Mouse (Mus musculus): ENCODE measurements at regions not wholly inside any gene's neighbourhood (a gene's known extent, or its start where the extent isn't known, plus 50 kb on each side); places are given as distances from the start of the nearest gene placed in this dataset.

GRCm38 (mm10) chr6:147800846-147801245 lies 246.2 kb upstream of the Far2 start:
- no peak for DNase-seq (ENCODE audit: extremely low spot score in 1 of 2, low spot score in 2 of 2)
- intact Hi-C loops (cut with DNase I) = no loop called here

DNA sequence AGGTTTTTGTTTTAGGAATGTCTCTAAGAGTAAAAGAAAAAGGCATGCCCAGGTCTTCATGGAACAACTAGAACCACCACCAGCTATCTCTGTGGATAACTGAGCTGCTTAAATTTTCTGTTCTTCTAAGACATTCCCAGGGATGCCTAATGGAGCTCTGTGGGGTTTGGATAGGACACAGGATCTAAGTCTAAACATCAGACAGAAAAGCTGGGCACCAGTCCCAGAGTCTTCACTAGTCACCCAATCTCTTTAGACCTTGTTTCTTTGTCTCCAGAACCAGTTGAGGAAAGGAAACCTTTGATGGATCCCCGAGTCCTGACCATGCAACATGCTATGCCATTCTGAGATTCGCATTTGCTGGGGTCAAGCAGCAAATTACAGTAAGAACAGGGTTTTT lies 243.2 kb upstream of the Far2 start:
- intact Hi-C loops (cut with DNase I) = no loop called here
- no peak for DNase-seq (ENCODE audit: extremely low spot score in 1 of 2, low spot score in 2 of 2)

- DNase-seq (ENCODE audit: extremely low spot score in 1 of 2, low spot score in 2 of 2) = peak; percentile 35 to 74
- intact Hi-C loops (cut with DNase I) = loop anchor here (10.0 kb wide), 1 partner anchor 546 kb away; the partner anchor contains the start of gene Pthlh
Observed at GRCm38 (mm10) chr6:147810710-147811109, 236.3 kb upstream of the Far2 start.

DNA sequence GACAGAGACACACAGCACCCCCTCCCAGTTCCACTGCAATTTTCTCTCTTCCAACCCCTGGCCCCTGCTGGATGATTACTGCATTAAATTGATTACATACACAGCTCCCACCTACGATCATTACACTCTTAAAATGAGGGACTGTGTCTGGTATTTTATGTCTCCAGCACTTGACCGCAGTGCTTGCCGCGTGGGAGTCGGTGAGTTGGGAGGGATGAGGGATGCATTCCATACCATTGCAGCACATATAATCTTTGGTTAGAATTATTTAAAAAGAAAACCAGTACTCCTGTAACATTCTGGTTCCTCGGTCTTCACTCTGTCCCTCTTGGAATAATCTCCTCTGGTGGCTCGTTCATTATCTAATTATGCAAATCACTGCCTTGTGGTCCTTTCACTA lies 230.2 kb upstream of the Far2 start:
- DNase-seq (ENCODE audit: extremely low spot score in 1 of 2, low spot score in 2 of 2) = no peak
- intact Hi-C loops (cut with DNase I) = loop anchor here (10.0 kb wide), 1 partner anchor 552 kb away; the partner anchor contains the start of gene Pthlh

- DNase-seq (ENCODE audit: extremely low spot score in 1 of 2, low spot score in 2 of 2) = no peak
Observed at GRCm38 (mm10) chr6:147817262-147817661, 229.8 kb upstream of the Far2 start.

GRCm38 (mm10) chr6:147822215-147822614 lies 224.8 kb upstream of the Far2 start:
- DNase-seq (ENCODE audit: extremely low spot score in 1 of 2, low spot score in 2 of 2) = peak in 1 of 2 experiments; percentile 43
- intact Hi-C loops (cut with DNase I) = no loop called here

More at GRCm38 (mm10) chr6:147817262-147817661, 229.8 kb upstream of the Far2 start:
- intact Hi-C loops (cut with DNase I) = loop anchor here (10.0 kb wide), 1 partner anchor 552 kb away; the partner anchor contains the start of gene Pthlh

DNA sequence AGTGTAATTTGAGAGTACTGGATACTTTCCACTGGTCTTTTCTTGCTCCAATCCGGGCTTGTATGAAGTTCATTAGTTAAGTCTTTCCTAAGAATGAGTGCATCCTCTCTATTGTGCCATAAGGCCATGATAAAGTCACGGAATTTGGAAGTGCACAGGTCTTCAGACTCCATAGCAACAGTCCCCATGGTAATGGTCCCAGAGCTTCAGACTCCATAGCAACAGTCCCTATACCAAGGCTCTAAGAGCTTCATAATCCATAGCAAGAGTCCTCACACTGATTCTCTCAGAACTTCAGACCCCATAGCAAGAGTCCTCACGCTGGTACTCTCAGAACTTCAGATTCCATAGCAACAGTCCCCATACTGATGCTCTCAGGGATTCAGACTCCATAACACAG lies 214.5 kb upstream of the Far2 start:
- intact Hi-C loops (cut with DNase I) = no loop called here

DNA sequence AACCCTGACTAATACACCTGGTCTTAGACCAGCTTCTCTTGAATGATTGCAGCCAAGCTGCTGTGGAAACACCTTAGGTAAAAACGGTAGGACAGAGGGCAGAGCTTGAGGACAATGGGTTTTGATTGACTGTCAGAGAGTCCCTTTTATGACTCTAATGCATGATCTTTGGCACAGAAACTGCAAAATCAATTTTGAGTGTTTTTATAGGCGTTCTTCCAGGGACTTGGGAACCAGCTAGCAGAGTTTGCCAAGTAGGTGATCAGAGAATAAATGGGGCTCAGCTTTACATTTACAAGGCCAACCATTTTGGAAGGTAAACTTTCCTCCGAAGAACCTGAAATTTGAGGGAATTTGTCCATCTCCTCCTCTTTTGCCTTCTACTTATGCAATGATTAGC lies 213.6 kb upstream of the Far2 start:
- no peak for DNase-seq (ENCODE audit: extremely low spot score in 1 of 2, low spot score in 2 of 2)
- intact Hi-C loops (cut with DNase I) = no loop called here

More for the DNA sequence above, 214.5 kb upstream of the Far2 start:
- DNase-seq (ENCODE audit: extremely low spot score in 1 of 2, low spot score in 2 of 2) = no peak

DNA sequence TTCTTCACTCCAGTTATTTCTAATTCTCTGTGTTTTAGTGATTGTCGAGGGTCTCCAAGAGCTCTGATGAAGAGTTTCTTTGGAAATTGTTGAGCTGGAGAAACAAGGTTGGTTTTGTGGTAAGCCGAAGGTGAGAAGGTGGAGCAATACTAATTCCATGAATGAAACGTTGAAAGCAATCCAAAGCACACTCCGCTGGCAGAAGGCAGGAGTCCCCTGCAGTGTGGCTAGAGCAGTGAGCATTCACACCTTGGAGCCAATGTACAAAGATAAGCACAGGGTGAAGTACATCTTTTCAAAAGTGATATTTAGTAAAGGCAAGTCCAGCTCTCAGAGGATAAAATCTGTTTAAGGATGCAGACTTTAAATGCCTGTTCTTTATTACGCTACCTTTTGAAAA lies 208.2 kb upstream of the Far2 start:
- intact Hi-C loops (cut with DNase I) = no loop called here
- DNase-seq (ENCODE audit: extremely low spot score in 1 of 2, low spot score in 2 of 2) = no peak

- no peak for DNase-seq (ENCODE audit: extremely low spot score in 1 of 2, low spot score in 2 of 2)
- intact Hi-C loops (cut with DNase I) = no loop called here
Observed at GRCm38 (mm10) chr6:147849988-147850387, 197.1 kb upstream of the Far2 start.

DNA sequence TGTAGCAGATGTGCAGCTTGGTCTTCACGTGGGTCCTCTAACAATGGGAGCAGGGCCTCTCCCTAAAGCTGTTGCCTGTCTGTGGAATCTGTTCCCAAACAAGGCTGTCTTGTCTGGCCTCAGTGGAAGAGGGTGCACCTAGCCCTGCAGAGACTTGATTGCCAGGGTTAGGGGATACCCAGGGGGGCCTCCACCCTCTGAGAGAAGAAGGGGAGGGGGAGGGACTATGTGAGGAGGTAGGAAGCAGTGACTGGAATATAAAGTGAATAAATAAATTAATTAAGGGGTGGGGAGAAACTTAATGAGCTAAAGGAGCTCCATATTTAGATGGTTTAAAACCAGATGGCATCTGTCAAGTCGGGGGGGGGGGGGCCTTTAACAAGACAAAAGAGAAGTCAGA lies 185.9 kb upstream of the Far2 start:
- no peak for DNase-seq (ENCODE audit: extremely low spot score in 1 of 2, low spot score in 2 of 2)
- intact Hi-C loops (cut with DNase I) = no loop called here

GRCm38 (mm10) chr6:147871033-147871432 lies 176.0 kb upstream of the Far2 start:
- no peak for DNase-seq (ENCODE audit: extremely low spot score in 1 of 2, low spot score in 2 of 2)
- intact Hi-C loops (cut with DNase I) = no loop called here

GRCm38 (mm10) chr6:147873173-147873572 lies 173.9 kb upstream of the Far2 start:
- no peak for DNase-seq (ENCODE audit: extremely low spot score in 1 of 2, low spot score in 2 of 2)
- intact Hi-C loops (cut with DNase I) = no loop called here

DNA sequence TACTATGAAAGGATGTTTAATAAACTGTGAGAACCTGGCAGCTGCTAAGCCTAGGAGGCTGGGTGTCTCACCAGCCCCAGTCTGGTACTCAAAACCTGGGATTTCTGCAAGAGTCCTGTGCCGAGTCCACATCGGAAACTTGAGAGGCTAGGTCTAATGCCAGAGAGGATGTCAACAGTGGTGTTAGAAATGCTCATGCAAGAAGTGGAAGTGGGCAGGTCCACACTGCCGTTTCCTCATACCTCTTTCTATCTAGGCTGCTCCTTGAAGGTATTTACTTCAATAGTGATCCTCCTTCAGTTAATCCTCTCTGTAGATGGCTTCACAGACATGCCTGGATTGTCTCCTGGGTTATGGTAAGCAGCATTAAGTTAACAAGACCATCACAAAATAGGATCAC lies 168.6 kb upstream of the Far2 start:
- intact Hi-C loops (cut with DNase I) = no loop called here
- no peak for DNase-seq (ENCODE audit: extremely low spot score in 1 of 2, low spot score in 2 of 2)

- intact Hi-C loops (cut with DNase I) = no loop called here
- no peak for DNase-seq (ENCODE audit: extremely low spot score in 1 of 2, low spot score in 2 of 2)
Observed at GRCm38 (mm10) chr6:147885902-147886301, 161.2 kb upstream of the Far2 start.

DNA sequence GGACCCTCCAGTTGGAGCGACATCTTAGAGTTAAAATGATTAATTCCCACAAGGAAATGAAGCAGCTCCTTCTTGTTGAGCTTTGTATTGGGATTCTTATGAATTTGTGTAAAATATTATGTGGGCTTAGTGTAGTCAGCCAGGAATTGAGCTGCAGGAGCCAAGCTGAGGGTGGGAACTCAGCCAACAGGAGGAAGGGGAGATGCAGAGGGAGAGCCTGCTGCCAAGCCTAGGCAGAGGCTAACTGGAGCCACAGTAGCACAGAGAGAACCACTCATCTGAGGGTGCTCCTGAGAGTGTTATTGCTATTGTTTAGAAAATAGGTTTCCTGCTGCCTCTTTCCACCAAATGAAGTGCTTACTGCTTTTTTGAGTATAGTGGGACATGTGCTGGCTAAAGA lies 127.4 kb upstream of the Far2 start:
- intact Hi-C loops (cut with DNase I) = no loop called here
- DNase-seq (ENCODE audit: extremely low spot score in 1 of 2, low spot score in 2 of 2) = peak in 1 of 2 experiments; percentile 10

DNA sequence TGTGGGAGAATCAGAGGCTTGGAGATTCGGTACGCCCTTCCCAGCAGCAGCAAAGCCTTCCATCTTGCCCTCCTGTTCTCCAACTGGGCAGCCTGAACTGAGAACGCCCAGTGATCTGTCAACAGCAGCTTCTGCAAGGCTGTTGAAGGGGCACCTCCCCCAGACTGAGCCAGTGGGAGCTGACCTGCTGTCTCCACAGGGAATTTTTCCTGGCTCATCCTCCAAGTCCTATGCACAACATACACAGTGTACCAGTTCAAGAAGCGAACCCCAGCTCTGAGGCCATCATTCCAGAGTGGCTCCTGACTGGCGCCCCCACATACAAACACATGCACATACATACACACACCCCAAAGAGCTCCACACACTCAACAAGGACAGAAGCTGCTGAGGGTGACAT lies 126.0 kb upstream of the Far2 start:
- intact Hi-C loops (cut with DNase I) = no loop called here
- DNase-seq (ENCODE audit: extremely low spot score in 1 of 2, low spot score in 2 of 2) = no peak

GRCm38 (mm10) chr6:147922506-147922905 lies 124.6 kb upstream of the Far2 start:
- intact Hi-C loops (cut with DNase I) = no loop called here
- no peak for DNase-seq (ENCODE audit: extremely low spot score in 1 of 2, low spot score in 2 of 2)

DNA sequence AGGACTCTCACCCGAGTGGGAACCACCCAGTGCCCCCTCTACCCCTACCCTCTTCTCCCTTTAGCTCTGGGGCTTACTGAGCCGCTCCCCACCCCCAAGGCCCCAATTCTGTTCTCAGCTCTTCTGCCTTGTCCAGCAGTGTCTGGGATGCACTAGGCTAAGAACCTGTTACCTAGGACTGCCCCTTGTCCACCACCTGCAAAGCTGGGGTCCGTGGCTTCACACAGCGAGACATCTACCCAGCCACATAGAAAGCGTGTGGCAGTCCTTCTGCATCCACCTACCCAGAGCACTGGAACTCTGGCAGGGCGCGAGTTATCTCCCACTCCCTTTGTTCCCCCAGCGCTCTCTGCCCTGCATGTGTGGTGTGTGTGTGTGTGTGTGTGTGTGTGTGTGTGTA lies 123.8 kb upstream of the Far2 start:
- intact Hi-C loops (cut with DNase I) = no loop called here
- DNase-seq (ENCODE audit: extremely low spot score in 1 of 2, low spot score in 2 of 2) = no peak

DNA sequence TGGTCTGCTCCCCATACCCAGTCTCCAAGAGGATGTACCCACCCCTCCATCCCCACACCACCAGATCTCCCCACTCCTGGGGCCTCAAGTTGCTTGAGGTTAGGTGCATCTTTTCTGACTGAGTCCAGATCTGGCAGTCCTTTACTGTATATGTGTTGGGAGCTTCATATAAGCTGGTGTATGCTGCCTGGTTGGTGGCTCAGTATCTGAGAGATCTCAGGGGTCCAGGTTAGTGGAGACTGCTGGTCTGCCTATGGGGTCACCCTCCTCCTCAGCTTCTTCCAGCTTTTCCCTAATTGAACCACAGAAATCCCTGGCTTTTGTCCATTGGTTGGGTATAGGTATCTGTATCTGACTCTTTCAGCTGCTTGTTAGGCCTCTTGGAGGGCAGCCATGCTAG lies 118.1 kb upstream of the Far2 start:
- no peak for DNase-seq (ENCODE audit: extremely low spot score in 1 of 2, low spot score in 2 of 2)
- intact Hi-C loops (cut with DNase I) = no loop called here

DNA sequence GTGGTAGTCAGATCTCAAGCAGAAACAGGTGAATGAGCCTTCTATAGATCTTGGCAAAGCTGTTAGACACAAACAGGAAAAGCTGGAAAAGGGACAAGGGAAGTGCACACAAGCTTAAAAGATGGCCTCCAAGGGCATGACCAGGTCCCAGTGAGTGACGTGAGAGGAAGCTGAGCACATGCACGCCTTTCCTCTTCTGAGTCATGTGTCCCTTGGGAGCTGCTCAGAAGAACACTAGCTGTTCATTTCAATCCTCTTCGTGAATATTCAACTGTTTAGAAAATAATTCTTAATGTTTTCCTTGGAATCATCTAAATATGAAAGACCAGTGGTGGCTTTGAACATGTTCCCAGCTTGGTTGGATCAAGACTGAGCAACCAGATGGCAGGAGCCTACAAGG lies 103.0 kb upstream of the Far2 start:
- intact Hi-C loops (cut with DNase I) = no loop called here
- no peak for DNase-seq (ENCODE audit: extremely low spot score in 1 of 2, low spot score in 2 of 2)

All from left cerebral cortex, postnatal 10 days (tissue).